Mouse (Mus musculus): Measurements from ENCODE around the gene Acot8. TPM values are rescaled to one million over a fixed set of nuclear protein-coding genes. Genes with fewer than 3 reads are reported as not detected.
"Not testable (repeated sequence)": the region's sequence is repeated elsewhere in the genome, so short reads cannot be mapped to it uniquely, and the experiment has no call there.

The Acot8 gene
- total RNA-seq, 2 experiments from 2014 or later = 24.3 to 25.4 TPM

DNA sequence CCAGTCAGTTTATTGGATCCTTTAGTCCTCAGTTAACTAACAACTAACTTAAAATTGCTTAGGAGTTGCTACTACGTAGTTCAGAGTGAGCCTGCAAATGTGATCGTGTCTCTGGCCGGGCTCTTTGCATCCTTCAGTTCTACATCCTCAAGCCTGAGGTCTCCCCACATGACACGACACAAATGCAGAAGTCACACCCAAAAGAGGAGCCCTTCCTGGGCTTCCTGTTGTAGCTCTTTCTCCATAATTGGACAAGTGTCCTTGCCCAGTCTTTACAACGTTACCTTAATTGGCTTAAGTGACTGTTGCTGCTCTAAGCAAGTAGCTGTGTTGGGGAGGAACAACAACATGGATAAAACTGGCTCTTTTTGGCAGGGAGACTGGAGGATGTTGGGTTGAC is 10.7 kb upstream of the Acot8 start:
- no peak for DNase-seq (ENCODE audit: extremely low spot score in 1 of 2, low spot score in 1 of 2)

- no peak for DNase-seq (ENCODE audit: extremely low spot score in 1 of 2, low spot score in 1 of 2)
Measured at GRCm38 (mm10) chr2:164813557-164813956, 8.9 kb upstream of the Acot8 start.

DNA sequence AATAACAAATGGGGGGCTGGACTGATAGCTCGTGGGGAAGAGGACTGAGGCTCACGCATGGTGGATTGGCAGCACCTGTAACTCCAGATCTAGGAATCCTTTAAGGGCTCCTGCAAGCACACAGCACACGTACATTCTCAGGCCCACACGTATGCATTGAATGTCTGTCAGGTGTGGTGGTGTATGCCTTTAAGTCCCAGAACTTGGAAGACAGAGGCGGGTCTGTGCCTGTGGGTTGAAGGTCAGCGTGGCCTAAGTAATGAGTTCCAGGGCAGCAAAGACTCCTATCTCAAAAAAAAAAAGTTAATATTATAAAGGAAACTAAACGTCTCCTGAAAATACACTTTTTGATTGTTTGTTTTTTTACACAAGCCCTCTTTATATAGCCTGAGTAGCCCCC is 1.9 kb upstream of the Acot8 start:
- no peak for DNase-seq (ENCODE audit: extremely low spot score in 1 of 2, low spot score in 1 of 2)

DNA sequence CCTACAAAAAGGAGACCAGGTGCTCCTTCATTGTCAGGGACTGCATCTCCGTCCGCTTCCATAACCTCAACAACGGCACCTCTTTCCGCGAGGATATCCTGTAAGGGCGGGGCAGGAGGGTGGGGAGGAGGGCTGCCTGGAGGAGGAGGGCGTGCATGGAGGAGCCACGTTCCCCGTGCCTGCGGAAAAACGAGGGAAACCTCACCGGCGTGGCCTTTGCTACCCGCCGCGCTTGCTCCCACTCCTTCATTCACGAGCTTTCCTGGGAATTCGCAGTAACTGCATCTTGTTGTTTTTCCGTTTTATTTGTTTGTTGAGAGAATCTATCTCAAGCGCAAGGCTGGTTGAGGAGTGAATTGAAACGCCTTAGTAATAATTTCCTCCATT is 643 bp upstream of the Acot8 start:
- DNase-seq (ENCODE audit: extremely low spot score in 1 of 2, low spot score in 1 of 2) = no peak

DNA sequence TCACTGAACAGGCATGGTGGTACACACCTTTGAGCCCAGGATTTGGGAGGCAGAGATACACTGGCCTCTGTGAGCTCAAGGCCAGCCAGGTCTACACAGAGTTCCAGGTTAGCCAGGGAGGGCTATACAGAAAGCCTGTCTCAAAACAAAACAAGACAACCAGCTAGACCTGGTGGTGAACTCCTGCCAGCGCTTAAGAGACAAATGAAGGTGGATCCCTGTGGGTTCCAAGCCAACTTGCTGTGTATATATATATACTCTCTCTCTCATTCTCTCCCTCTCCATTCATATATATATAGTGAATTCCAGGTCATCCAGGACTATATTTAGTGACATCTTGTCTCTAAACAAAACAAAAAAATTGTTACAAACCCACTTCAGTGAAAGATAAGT is 765 bp downstream of the Acot8 start:
- no peak for DNase-seq (ENCODE audit: extremely low spot score in 1 of 2, low spot score in 1 of 2)

GRCm38 (mm10) chr2:164803201-164803920 is 1.3 kb downstream of the Acot8 start:
- no peak for DNase-seq (ENCODE audit: extremely low spot score in 1 of 2, low spot score in 1 of 2)

GRCm38 (mm10) chr2:164800252-164801004 is 4.3 kb downstream of the Acot8 start:
- DNase-seq (ENCODE audit: extremely low spot score in 1 of 2, low spot score in 1 of 2) = no peak

GRCm38 (mm10) chr2:164798554-164798953 is 6.1 kb downstream of the Acot8 start:
- not testable (repeated sequence) for DNase-seq (ENCODE audit: extremely low spot score in 1 of 2, low spot score in 1 of 2)

- no peak for DNase-seq (ENCODE audit: extremely low spot score in 1 of 2, low spot score in 1 of 2)
Measured at GRCm38 (mm10) chr2:164795868-164796267, 8.8 kb downstream of the Acot8 start.

DNA sequence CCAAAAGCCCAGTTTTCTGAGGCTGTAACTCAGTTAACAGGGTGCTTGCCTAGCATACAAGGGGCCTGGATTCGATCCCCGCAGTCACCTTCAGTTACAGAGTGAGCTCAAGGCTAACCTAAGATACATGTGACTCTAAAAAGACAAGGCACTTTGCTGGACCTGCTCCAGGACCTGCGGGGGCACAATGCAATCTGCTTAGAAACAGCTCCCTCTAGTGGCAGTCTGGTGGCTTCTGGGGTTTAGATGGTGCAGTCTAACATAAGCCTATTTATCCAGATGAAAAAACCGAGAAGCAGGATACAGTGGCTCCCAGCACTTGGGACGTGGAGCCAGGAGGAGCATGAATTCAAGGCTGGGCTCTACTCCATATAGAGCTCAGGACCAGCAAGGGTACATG is 10.4 kb downstream of the Acot8 start:
- peak; percentile 63 to 84 for DNase-seq (ENCODE audit: extremely low spot score in 1 of 2, low spot score in 1 of 2)

- DNase-seq (ENCODE audit: extremely low spot score in 1 of 2, low spot score in 1 of 2) = no peak
Measured at GRCm38 (mm10) chr2:164793772-164794171, 10.9 kb downstream of the Acot8 start.

DNA sequence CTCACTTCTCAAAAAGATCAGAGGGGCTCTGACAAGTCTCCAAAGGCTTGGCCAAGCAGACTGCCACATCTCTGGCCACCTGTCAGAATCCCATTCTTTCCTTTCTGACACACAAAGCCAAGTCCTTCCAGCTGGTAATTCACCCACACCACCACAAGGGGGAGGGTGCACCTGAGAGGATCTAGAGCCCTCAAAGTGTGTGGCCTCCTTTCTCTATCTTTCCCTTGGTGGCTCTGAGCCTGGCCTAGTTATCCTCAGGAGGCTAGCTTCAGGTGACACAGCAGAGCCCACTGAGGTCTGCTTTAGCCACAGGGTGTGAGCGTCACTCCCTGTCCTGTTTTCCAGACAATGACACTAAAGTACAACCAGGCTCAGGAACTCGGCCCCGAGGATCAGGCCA is 11.4 kb downstream of the Acot8 start:
- DNase-seq (ENCODE audit: extremely low spot score in 1 of 2, low spot score in 1 of 2) = peak in 1 of 2 experiments; percentile 56

- no peak for DNase-seq (ENCODE audit: extremely low spot score in 1 of 2, low spot score in 1 of 2)
Measured at GRCm38 (mm10) chr2:164792400-164793190, 12.1 kb downstream of the Acot8 start.

DNA sequence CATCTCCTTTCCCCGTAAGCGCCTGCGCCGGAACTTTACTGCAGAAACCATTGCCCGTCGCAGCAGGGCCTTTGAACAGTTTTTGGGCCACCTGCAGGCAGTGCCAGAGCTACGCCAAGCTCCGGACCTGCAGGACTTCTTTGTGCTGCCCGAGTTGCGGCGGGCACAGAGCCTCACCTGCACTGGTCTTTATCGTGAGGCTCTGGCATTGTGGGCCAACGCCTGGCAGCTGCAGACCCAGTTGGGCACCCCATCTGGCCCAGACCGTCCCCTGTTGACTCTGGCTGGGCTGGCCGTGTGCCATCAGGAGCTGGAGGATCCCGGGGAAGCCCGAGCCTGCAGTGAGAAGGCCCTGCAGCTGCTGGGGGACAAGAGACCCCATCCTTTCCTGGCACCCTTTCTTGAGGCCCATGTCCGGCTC is 12.8 kb downstream of the Acot8 start:
- DNase-seq (ENCODE audit: extremely low spot score in 1 of 2, low spot score in 1 of 2) = no peak

DNA sequence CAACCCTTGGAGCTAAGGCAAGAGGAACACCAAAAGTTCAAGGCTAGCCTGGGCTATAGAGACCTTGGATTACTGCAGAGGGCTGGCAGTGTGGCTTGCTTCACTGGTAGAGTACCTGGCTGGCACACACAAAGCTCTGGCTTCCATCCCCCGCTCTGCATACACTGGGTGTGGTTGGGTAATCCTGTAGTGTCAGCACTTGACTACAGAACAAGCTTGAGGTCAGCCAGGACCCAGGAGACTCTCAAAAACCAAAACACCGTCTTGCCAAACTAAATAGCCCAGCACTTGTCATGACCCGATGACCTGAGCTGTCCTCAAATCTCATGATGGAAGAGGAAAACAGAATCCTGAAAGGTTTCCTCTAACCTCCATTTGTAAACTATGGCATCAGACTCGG is 14.2 kb downstream of the Acot8 start:
- no peak for DNase-seq (ENCODE audit: extremely low spot score in 1 of 2, low spot score in 1 of 2)

- no peak for DNase-seq (ENCODE audit: extremely low spot score in 1 of 2, low spot score in 1 of 2)
Measured at GRCm38 (mm10) chr2:164788411-164788810, 16.3 kb downstream of the Acot8 start.

DNA sequence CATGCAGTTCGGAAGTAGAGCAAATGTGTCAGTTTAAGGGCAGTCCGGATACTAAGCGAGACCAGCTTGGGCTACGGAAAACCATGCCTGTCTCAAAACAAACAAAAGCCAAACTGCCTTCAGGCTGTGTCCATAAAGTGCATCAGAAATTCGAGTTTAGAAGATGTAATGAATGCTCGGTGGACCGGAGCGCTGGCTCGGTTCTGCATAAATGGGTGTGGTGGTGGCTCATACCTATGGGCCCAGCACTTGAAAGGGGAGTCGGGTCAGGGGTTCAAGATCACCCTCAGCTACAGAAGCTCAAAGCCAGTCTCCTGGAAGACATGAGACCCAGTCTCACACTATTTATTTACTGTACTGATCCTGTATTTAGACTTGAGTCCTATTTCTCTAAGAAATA is 16.9 kb downstream of the Acot8 start:
- DNase-seq (ENCODE audit: extremely low spot score in 1 of 2, low spot score in 1 of 2) = no peak

DNA sequence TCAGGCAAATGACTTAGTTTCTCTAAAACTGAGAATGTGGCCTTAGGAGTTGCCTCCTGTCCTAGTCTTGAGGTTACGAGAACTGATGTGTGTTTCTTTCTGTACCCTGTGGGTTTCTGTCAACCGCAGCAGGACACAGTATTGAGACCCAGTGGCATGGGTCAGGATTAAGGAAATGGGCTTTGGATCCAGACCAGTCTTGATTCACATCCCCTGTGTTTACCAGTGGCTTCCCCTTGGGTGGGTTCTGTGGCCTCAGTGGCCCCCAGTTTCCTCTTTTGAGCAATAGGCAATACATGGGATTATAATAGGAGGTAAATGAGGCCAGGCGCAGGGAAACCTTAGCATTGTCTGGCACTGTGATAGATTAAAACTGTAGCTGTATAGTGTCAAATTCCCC is 17.6 kb downstream of the Acot8 start:
- DNase-seq (ENCODE audit: extremely low spot score in 1 of 2, low spot score in 1 of 2) = no peak

GRCm38 (mm10) chr2:164786388-164786885 is 18.2 kb downstream of the Acot8 start:
- DNase-seq (ENCODE audit: extremely low spot score in 1 of 2, low spot score in 1 of 2) = no peak

- DNase-seq (ENCODE audit: extremely low spot score in 1 of 2, low spot score in 1 of 2) = peak; percentile 64 to 85
Measured at GRCm38 (mm10) chr2:164785481-164786387, 18.9 kb downstream of the Acot8 start, which contains the start of gene Snx21. Snx21 (plus strand) TSS chr2:164785823.

Data from layer of hippocampus, postnatal 25 days (tissue).